Mouse (Mus musculus) small intestine, adult 2 months (tissue): ENCODE results near the gene Mycn.

Source experiments
- CTCF ChIP-seq: fragments of 200-500 bp; IDR thresholded peaks from 2 replicates; pipeline ENCODE4 v1.5.1; 2012; ENCODE audit warnings: low read depth, mild to moderate bottlenecking, control low read depth, inconsistent platforms, low read length, moderate library complexity, mixed read lengths; ENCODE audit not compliant: insufficient replicate concordance, insufficient read length; ENCODE audit errors: extremely low read depth
- POLR2A ChIP-seq: fragments of 200-500 bp; IDR thresholded peaks from 2 replicates; pipeline ENCODE4 v1.6.1; 2012; ENCODE audit warnings: low read depth, mild to moderate bottlenecking, control low read depth, inconsistent platforms, low read length, moderate library complexity

GRCm38 (mm10) chr12:12904086-12904485, 37.6 kb downstream of the Mycn start:
- TF ChIP-seq CTCF (no peak), POLR2A (no peak)
